Mouse (Mus musculus) MEL (cell line): Measurements from ENCODE around the gene Unc119.

Experiments used
- CTCF ChIP-seq, 3 experiments: IDR thresholded peaks in 2 of 3; conservative IDR thresholded peaks in 1 of 3; 2 replicates each; pipeline ENCODE4 v1.5.1; 2011 to 2012; ENCODE audit warnings: low read length in 3 of 3, low read depth in 2 of 3, mild to moderate bottlenecking in 2 of 3, improper control_type of control experiment in 1 of 3, inconsistent platforms in 1 of 3, mixed read lengths in 1 of 3, moderate library complexity in 1 of 3; ENCODE audit not compliant: control insufficient read depth in 1 of 3, insufficient read depth in 1 of 3, poor library complexity in 1 of 3, severe bottlenecking in 1 of 3
- KAT2A ChIP-seq: conservative IDR thresholded peaks from 2 replicates; pipeline ENCODE4 v1.6.1; 2012; ENCODE audit warnings: low read depth, low read length, improper control_type of control experiment, inconsistent platforms
- NELFE ChIP-seq: IDR thresholded peaks from 2 replicates; pipeline ENCODE4 v1.6.1; 2011; ENCODE audit warnings: low read depth, low read length, improper control_type of control experiment
- SIN3A ChIP-seq: IDR thresholded peaks from 2 replicates; pipeline ENCODE4 v1.6.1; 2012; ENCODE audit warnings: low read length, improper control_type of control experiment, inconsistent platforms
- TBP ChIP-seq: IDR thresholded peaks from 2 replicates; pipeline ENCODE4 v1.8.0; 2011; ENCODE audit warnings: low read depth, low read length, improper control_type of control experiment
- UBTF ChIP-seq: IDR thresholded peaks from 2 replicates; pipeline ENCODE4 v1.6.1; 2012; ENCODE audit warnings: low read depth, mild to moderate bottlenecking, inconsistent platforms, low read length, improper control_type of control experiment, moderate library complexity, borderline replicate concordance; ENCODE audit not compliant: insufficient read depth
- USF1 ChIP-seq: IDR thresholded peaks from 2 replicates; pipeline ENCODE4 v1.6.1; 2014; ENCODE audit warnings: low read depth, mild to moderate bottlenecking, inconsistent platforms, low read length, improper control_type of control experiment, moderate library complexity
- ZC3H11A ChIP-seq: IDR thresholded peaks from 2 replicates; pipeline ENCODE4 v1.6.1; 2012; ENCODE audit warnings: low read depth, mild to moderate bottlenecking, inconsistent platforms, low read length, improper control_type of control experiment

DNA sequence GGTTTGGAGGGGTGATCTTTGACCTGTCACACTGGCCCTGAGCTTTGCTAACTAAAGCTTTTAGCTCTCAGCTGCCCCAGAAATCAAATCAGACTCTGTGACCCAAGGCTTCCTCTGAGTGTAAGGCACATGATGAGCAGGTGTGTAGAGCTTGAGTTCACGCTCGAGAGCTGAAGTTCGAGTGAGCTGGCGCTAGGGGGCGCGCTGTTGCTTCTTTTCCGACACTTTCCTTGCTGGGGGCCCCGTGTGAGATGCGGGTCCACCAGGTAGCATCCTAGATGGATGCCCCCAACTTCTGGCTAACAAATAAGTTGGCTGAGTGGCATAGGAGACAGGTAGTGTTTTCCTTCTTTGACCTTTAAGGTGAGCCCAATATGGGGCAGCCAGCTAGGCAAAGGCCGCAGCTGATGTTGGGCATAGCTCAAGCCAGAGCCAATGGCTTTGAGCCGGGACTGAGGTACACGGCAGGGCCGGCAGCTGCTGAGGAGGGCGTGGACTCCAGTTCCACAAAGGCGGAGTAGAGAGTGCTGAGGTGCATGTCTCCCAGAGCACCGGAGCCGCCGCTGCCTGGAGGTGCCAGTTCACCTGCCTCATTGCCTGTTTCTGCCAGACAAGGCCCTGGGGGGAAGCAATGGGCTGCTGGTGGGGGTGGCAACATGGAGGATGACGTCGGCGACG lies 15.2 kb downstream of the Unc119 start:
- TF ChIP-seq SIN3A (no peak), UBTF (no peak), NELFE (no peak), TBP (no peak), ZC3H11A (no peak), CTCF (IDR thresholded peaks at IDR 0.05 in 2 of 3, conservative IDR thresholded peaks at IDR 0.05 in 1 of 3; ENCODE audit: control insufficient read depth in 1 of 3, insufficient read depth in 1 of 3, low read depth in 2 of 3, low read length in 3 of 3, poor library complexity in 1 of 3, severe bottlenecking in 1 of 3) (peak; percentile 87 to 98 (median 92)), KAT2A (no peak), USF1 (no peak; the same call in 1 of the 2 replicates)
